22 mouse cellular contexts compared by ENCODE assay signal in the genomic region with DNA sequence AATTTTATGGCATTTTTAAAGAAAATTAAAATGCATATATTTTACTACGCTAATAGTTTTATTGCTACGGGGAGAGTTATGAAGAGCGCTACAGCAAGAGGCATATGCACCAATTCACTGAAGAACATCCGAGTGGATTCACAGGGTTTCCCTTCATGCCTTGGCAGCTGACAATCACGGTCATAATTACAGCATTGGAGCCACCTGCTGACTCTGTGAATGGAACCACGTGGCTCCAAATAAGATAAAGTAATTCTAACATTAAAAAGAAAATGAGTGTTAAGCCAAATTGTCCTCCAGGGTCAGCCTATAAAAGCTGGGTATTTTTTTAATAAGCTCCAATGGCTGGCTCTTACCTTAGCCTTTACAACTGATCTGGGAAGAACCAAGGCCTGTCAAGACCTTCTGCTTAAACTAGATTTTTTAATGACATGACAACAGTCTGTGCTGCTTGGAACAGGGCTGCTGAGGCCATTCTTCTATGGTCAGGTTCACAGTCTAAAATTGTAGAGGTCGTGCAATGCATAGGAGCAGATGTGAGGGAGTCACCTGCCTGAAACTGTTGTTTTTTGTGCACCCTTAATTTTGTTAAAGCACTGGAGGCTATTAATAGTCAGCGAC.
A peak's percentile ranks its signal among the peaks of the same experiment; 100 is the strongest.
DNase-seq lines count a peak whose midpoint lies in the region; ATAC-seq and TF ChIP-seq lines count a peak whose summit lies in the region.
"Had no signal": no experiment of that assay in that cellular context is flagged by ENCODE, and none has a peak within 500 bp of the region (broad histone marks: within the 10 kb centered on the region; RNA-seq: fewer than 3 reads in every experiment).

No protein-coding gene starts in this region.

- no peak overlapping the region for H3K9ac ChIP-seq in forebrain, embryonic 11.5 days (ENCODE audit: low read length)
- no peak overlapping the region for H3K9ac ChIP-seq in forebrain, embryonic 13.5 days
- H3K9ac ChIP-seq in hindbrain, postnatal 0 days (replicated peaks; ENCODE audit: low read length): no peak overlapping the region
- H3K9ac ChIP-seq in neural tube, embryonic 14.5 days (replicated peaks; ENCODE audit: low read depth, low read length): no peak overlapping the region
- H3K9ac ChIP-seq: heart, embryonic 15.5 days; liver, embryonic 15.5 days had no signal

- H3K4me2 ChIP-seq in forebrain, embryonic 11.5 days (ENCODE audit: low read depth, low read length, severe bottlenecking): no peak overlapping the region
- 0 out of 2 replicates have a peak overlapping the region, but pooled peaks have one; percentile 25 for H3K4me2 ChIP-seq in forebrain, embryonic 13.5 days
- H3K4me2 ChIP-seq in hindbrain, postnatal 0 days (ENCODE audit: low read depth, low read length): no peak overlapping the region
- H3K4me2 ChIP-seq in neural tube, embryonic 14.5 days (ENCODE audit: low read depth, low read length): no peak overlapping the region
- H3K4me2 ChIP-seq: heart, embryonic 15.5 days; liver, embryonic 15.5 days had no signal

- no peak overlapping the region for H3K4me3 ChIP-seq in forebrain, embryonic 11.5 days (ENCODE audit: low read depth, low read length)
- no peak overlapping the region for H3K4me3 ChIP-seq in forebrain, embryonic 10.5 days
- no peak overlapping the region for H3K4me3 ChIP-seq in forebrain, embryonic 13.5 days
- no peak overlapping the region for H3K4me3 ChIP-seq in hindbrain, postnatal 0 days (ENCODE audit: low read length)
- no peak overlapping the region for H3K4me3 ChIP-seq in neural tube, embryonic 14.5 days (ENCODE audit: low read depth, low read length)
- H3K4me3 ChIP-seq: heart, embryonic 15.5 days; left cerebral cortex, adult 2 months; liver, embryonic 15.5 days; megakaryocyte, embryonic 14.5 days; myocyte had no signal

- 0 out of 2 replicates have a peak, but pooled peaks cover 4% of the 10 kb centered on the region for H3K4me1 ChIP-seq in forebrain, embryonic 11.5 days (replicated peaks; ENCODE audit: control insufficient read depth, insufficient read depth, low read length)
- H3K4me1 ChIP-seq in forebrain, embryonic 10.5 days: peaks cover 28% of the 10 kb centered on the region
- peaks cover 16% of the 10 kb centered on the region for H3K4me1 ChIP-seq in forebrain, embryonic 13.5 days
- H3K4me1 ChIP-seq in hindbrain, postnatal 0 days (ENCODE audit: insufficient read depth, low read length): no peaks in the 10 kb centered on the region
- peaks cover 14% of the 10 kb centered on the region; the same call in 1 of the 2 replicates for H3K4me1 ChIP-seq in neural tube, embryonic 14.5 days (ENCODE audit: control insufficient read depth, insufficient read depth, low read length)
- H3K4me1 ChIP-seq: liver, embryonic 15.5 days; megakaryocyte, embryonic 14.5 days had no signal

- ATAC-seq in forebrain, embryonic 11.5 days (replicated peaks; ENCODE audit: low FRiP score): peak; percentile 64
- ATAC-seq in forebrain, embryonic 13.5 days: peak; percentile 80
- peak; percentile 62; the same call in 1 of the 2 replicates for ATAC-seq in hindbrain, postnatal 0 days
- peak; percentile 83 for ATAC-seq in neural tube, embryonic 14.5 days (ENCODE audit: low read depth)

- H3K36me3 ChIP-seq in forebrain, embryonic 11.5 days (ENCODE audit: control insufficient read depth, insufficient read depth, low read length): no peaks in the 10 kb centered on the region
- H3K36me3 ChIP-seq in forebrain, embryonic 10.5 days (replicated peaks): no peaks in the 10 kb centered on the region
- H3K36me3 ChIP-seq in forebrain, embryonic 13.5 days (ENCODE audit: poor library complexity, severe bottlenecking): no peaks in the 10 kb centered on the region
- no peaks in the 10 kb centered on the region for H3K36me3 ChIP-seq in hindbrain, postnatal 0 days (ENCODE audit: insufficient read depth, low read length)
- no peaks in the 10 kb centered on the region for H3K36me3 ChIP-seq in neural tube, embryonic 14.5 days (ENCODE audit: control insufficient read depth, insufficient read depth, low read length)
- H3K36me3 ChIP-seq: heart, embryonic 15.5 days; liver, embryonic 15.5 days had no signal

- no peaks in the 10 kb centered on the region for H3K9me3 ChIP-seq in forebrain, embryonic 11.5 days (ENCODE audit: control insufficient read depth, low read length)
- no peaks in the 10 kb centered on the region for H3K9me3 ChIP-seq in forebrain, embryonic 10.5 days
- H3K9me3 ChIP-seq in forebrain, embryonic 13.5 days (replicated peaks): no peaks in the 10 kb centered on the region
- H3K9me3 ChIP-seq in hindbrain, postnatal 0 days (ENCODE audit: low read length): no peaks in the 10 kb centered on the region
- no peaks in the 10 kb centered on the region for H3K9me3 ChIP-seq in neural tube, embryonic 14.5 days (ENCODE audit: control insufficient read depth, low read length)
- H3K9me3 ChIP-seq: heart, embryonic 15.5 days; liver, embryonic 15.5 days; megakaryocyte, embryonic 14.5 days had no signal

- WGBS in forebrain, embryonic 11.5 days: 45% methylated on average over 8 of the region's 8 CpGs
- WGBS in forebrain, embryonic 10.5 days: 54% methylated on average over 8 of the region's 8 CpGs
- WGBS in forebrain, embryonic 13.5 days: 29% methylated on average over 8 of the region's 8 CpGs
- 44% methylated on average over 8 of the region's 8 CpGs for WGBS in hindbrain, postnatal 0 days
- WGBS in neural tube, embryonic 14.5 days: 48% methylated on average over 8 of the region's 8 CpGs

- no peak for TF ChIP-seq CTCF in hindbrain, postnatal 0 days (IDR thresholded peaks at IDR 0.05; ENCODE audit: low read depth)

- H3K27ac ChIP-seq in forebrain, embryonic 11.5 days (ENCODE audit: low read depth, low read length): no peak overlapping the region
- H3K27ac ChIP-seq in forebrain, embryonic 10.5 days: no peak overlapping the region
- H3K27ac ChIP-seq in forebrain, embryonic 13.5 days: no peak overlapping the region
- H3K27ac ChIP-seq in hindbrain, postnatal 0 days: no peak overlapping the region
- H3K27ac ChIP-seq in neural tube, embryonic 14.5 days (ENCODE audit: low read depth, low read length): peak overlapping the region; percentile 69; the same call in 1 of the 2 replicates
- H3K27ac ChIP-seq: heart, embryonic 15.5 days; left cerebral cortex, adult 2 months; liver, embryonic 15.5 days had no signal

- no peak for DNase-seq in forebrain, embryonic 11.5 days (ENCODE audit: low spot score)
- no peak for DNase-seq in forebrain, embryonic 10.5 days (ENCODE audit: extremely low spot score, low spot score)
- DNase-seq in hindbrain, postnatal 0 days (ENCODE audit: low spot score): peak; percentile 31
- DNase-seq in cerebellum, postnatal 4 days (ENCODE audit: low spot score in 2 of 2): no peak
- no peak for DNase-seq in kidney, adult 11 months
- no peak for DNase-seq in right cerebral cortex, postnatal 25 days
- DNase-seq: adrenal gland, adult 8-10 months; cerebellum, adult 8-10 months; heart, adult 11 months; kidney, adult 18-20 months; kidney, postnatal 14 days; lung, postnatal 10 days; right cerebral cortex, postnatal 4 days; thymus, postnatal 25 days had no signal

- H3K27me3 ChIP-seq in forebrain, embryonic 11.5 days (ENCODE audit: control insufficient read depth, insufficient read depth, low read length): no peaks in the 10 kb centered on the region
- H3K27me3 ChIP-seq in forebrain, embryonic 10.5 days (ENCODE audit: poor library complexity, severe bottlenecking): peaks cover 13% of the 10 kb centered on the region; the same call in 1 of the 2 replicates
- no peaks in the 10 kb centered on the region for H3K27me3 ChIP-seq in forebrain, embryonic 13.5 days
- no peaks in the 10 kb centered on the region for H3K27me3 ChIP-seq in hindbrain, postnatal 0 days (ENCODE audit: insufficient read depth, low read length)
- H3K27me3 ChIP-seq in neural tube, embryonic 14.5 days (ENCODE audit: control insufficient read depth, insufficient read depth, low read length): no peaks in the 10 kb centered on the region
- H3K27me3 ChIP-seq: CH12.LX; heart, embryonic 15.5 days; liver, embryonic 15.5 days; megakaryocyte, embryonic 14.5 days had no signal
